Mouse (Mus musculus) C2C12 (cell line): ENCODE measurements around the gene Rcbtb2. TPM values are rescaled to one million over a fixed set of nuclear protein-coding genes. Genes with fewer than 3 reads are reported as not detected.

ENCODE experiments used
- H3K27me3 ChIP-seq: one replicate; pipeline ENCODE4 v1.6.1; 2011; ENCODE audit not compliant: control insufficient read depth, insufficient read depth, insufficient read length
- H3K36me3 ChIP-seq: one replicate; pipeline ENCODE4 v1.6.1; 2011; ENCODE audit not compliant: control insufficient read depth, insufficient read depth
- H3K4me3 ChIP-seq: one replicate; pipeline ENCODE4 v1.5.1; 2011; ENCODE audit warnings: mild to moderate bottlenecking, control low read depth; ENCODE audit not compliant: poor library complexity, insufficient read depth, severe bottlenecking
- H3K79me2 ChIP-seq: one replicate; pipeline ENCODE4 v1.6.1; 2011; ENCODE audit not compliant: control insufficient read depth, insufficient read depth
- H3K79me3 ChIP-seq: one replicate; pipeline ENCODE4 v1.6.1; 2011; ENCODE audit warnings: low read depth, control low read depth
- H3ac ChIP-seq: one replicate; pipeline ENCODE3; 2011; ENCODE audit warnings: low read depth; ENCODE audit not compliant: control insufficient read depth, insufficient read length
- CEBPB ChIP-seq: IDR thresholded peaks from one replicate; pipeline ENCODE4 v1.6.1; 2011; ENCODE audit warnings: low read depth, mild to moderate bottlenecking, control low read depth, moderate library complexity
- CTCF ChIP-seq: IDR thresholded peaks from one replicate; pipeline ENCODE4 v1.5.1; 2011; ENCODE audit not compliant: control insufficient read depth, insufficient read depth, insufficient read length
- FOSL1 ChIP-seq: IDR thresholded peaks from one replicate; pipeline ENCODE4 v1.8.0; 2011; ENCODE audit warnings: mild to moderate bottlenecking, low read length; ENCODE audit not compliant: poor library complexity, insufficient read depth, severe bottlenecking
- MAX ChIP-seq: IDR thresholded peaks from one replicate; pipeline ENCODE4 v1.6.1; 2011; ENCODE audit warnings: mild to moderate bottlenecking, control low read depth
- MYOD1 ChIP-seq: IDR thresholded peaks from one replicate; pipeline ENCODE4 v1.6.1; 2011; ENCODE audit warnings: low read depth; ENCODE audit not compliant: control insufficient read depth, insufficient read length
- MYOG ChIP-seq: IDR thresholded peaks from one replicate; pipeline ENCODE4 v1.6.1; 2011; ENCODE audit not compliant: control insufficient read depth, insufficient read length; ENCODE audit errors: extremely low read depth
- USF1 ChIP-seq: IDR thresholded peaks from one replicate; pipeline ENCODE4 v1.6.1; 2011; ENCODE audit warnings: low read depth, mild to moderate bottlenecking, control low read depth, moderate library complexity
- polyA plus RNA-seq: library from polyadenylated mRNA; unstranded; fragments of >200 nt; fragmentation: generic; extraction: Trizol; gene quantifications from one replicate; pipeline ENCODE4 v1.2.1, GENCODE M21; 2012; ENCODE audit warnings: missing spikeins

Rcbtb2 gene
- polyA plus RNA-seq, 1 experiment = 16.1 TPM

DNA sequence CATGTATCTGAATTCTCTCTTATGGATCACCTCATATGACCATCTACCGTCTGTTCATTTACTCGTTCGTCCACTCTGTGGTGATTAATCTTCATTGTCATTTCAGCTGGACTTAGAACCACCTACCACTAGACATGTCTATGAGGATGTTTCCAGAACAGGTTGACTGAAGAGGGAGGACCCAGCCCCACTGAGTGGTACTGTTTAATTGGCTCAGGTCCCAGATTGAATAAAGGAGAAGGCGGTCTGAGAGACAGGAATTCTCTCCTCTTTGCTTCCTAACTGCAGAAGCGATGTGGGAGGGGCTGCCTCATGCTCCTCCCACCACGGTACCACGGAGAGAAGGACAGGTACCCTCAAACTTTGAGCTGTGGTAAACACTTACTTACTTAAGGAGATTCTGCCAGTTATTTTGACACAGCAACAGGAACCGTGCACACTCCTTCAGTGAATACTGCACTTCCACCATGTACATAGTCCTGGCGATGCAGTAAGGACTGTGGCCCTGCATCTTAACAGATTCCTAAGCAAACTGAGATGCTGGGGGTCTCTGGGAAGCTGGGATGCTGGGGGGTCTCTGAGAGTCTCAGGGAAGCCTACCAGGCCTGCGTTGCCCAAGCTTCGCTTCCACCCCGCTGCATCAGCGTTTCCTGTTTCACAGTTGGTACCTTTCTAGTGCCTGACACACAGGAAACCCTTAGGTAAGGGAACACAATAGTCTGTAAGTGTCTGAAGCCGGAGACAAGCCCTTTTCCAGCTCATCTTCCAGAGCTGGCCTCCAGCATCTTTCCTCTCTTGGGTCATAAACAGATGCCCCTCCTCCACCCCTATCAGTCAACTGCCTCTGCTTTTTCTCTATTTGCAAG is 4.1 kb upstream of the Rcbtb2 start:
- no peak overlapping the region for H3ac ChIP-seq

GRCm38 (mm10) chr14:73119459-73119858 is 3.4 kb upstream of the Rcbtb2 start:
- no peaks in the 10 kb centered on the region for H3K79me3 ChIP-seq
- H3K4me3 ChIP-seq = no peak overlapping the region
- no peaks in the 10 kb centered on the region for H3K36me3 ChIP-seq
- TF ChIP-seq CEBPB (no peak), MYOD1 (no peak), FOSL1 (no peak), MAX (no peak), CTCF (no peak), USF1 (no peak), MYOG (no peak)
- no peaks in the 10 kb centered on the region for H3K79me2 ChIP-seq
- H3K27me3 ChIP-seq = no peaks in the 10 kb centered on the region
- H3ac ChIP-seq = no peak overlapping the region

More for the DNA sequence above, 4.1 kb upstream of the Rcbtb2 start:
- H3K4me3 ChIP-seq = no peak overlapping the region
- H3K79me2 ChIP-seq = no peaks in the 10 kb centered on the region
- H3K36me3 ChIP-seq = no peaks in the 10 kb centered on the region
- no peaks in the 10 kb centered on the region for H3K27me3 ChIP-seq
- TF ChIP-seq MYOD1 (no peak), MAX (no peak), CEBPB (no peak), FOSL1 (no peak), CTCF (no peak)
- H3K79me3 ChIP-seq = no peaks in the 10 kb centered on the region

- Histone ChIP-seq H3K79me2 (no peaks in the 10 kb centered on the region), H3K79me3 (no peaks in the 10 kb centered on the region), H3K36me3 (no peaks in the 10 kb centered on the region), H3K4me3 (no peak overlapping the region), H3K27me3 (no peaks in the 10 kb centered on the region), H3ac (no peak overlapping the region)
- TF ChIP-seq CTCF = no peak
- TF ChIP-seq FOSL1 = no peak
- TF ChIP-seq MAX = no peak
- no peak for TF ChIP-seq USF1
- no peak for TF ChIP-seq CEBPB
- no peak for TF ChIP-seq MYOG
- no peak for TF ChIP-seq MYOD1
Observed at GRCm38 (mm10) chr14:73119966-73120365, 2.9 kb upstream of the Rcbtb2 start.

DNA sequence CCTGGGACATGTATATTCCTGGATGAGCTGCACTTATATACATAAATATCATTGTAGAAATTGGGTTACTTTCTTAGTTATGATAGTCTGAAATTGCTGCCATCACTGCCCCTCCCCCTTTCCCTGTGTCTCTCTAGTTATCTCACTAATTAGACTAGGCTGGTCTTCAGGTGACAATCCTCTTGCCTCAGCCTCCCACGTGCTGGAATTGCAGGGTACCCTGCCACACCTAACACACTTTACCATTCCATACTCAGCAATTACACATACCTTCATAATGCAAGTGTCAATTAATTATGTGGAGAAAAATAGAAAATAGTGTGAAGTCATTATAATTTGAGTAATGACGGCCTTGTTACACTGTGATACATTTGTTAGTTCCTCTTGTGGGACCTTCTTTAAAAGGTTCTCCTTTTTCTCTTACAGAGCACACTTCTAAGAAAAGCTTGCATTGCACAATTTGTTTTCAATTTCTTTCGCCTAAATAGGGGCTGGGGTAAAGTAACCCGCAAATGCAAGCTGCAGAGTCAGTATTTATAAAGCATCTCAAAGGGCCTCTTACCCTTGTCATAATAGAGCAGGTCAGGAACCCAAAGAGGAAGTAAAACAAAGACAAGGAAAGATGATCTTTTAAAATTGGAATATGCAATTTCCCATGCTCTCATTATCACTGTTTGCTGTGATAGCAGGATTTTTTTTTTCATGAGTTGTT is 470 bp upstream of the Rcbtb2 start:
- no peaks in the 10 kb centered on the region for H3K79me2 ChIP-seq
- no peak overlapping the region for H3ac ChIP-seq
- no peaks in the 10 kb centered on the region for H3K79me3 ChIP-seq
- no peak for TF ChIP-seq MYOD1
- no peak for TF ChIP-seq MAX
- TF ChIP-seq CTCF = no peak
- no peaks in the 10 kb centered on the region for H3K36me3 ChIP-seq
- no peaks in the 10 kb centered on the region for H3K27me3 ChIP-seq
- no peak overlapping the region for H3K4me3 ChIP-seq

- Histone ChIP-seq H3K79me3 (no peaks in the 10 kb centered on the region), H3K36me3 (no peaks in the 10 kb centered on the region), H3K79me2 (no peaks in the 10 kb centered on the region), H3K4me3 (no peak overlapping the region), H3K27me3 (no peaks in the 10 kb centered on the region), H3ac (no peak overlapping the region)
- TF ChIP-seq MYOG (no peak), MYOD1 (no peak), CTCF (no peak), CEBPB (no peak), MAX (no peak), USF1 (no peak), FOSL1 (no peak)
Observed at GRCm38 (mm10) chr14:73123381-73123780, 544 bp downstream of the Rcbtb2 start.

DNA sequence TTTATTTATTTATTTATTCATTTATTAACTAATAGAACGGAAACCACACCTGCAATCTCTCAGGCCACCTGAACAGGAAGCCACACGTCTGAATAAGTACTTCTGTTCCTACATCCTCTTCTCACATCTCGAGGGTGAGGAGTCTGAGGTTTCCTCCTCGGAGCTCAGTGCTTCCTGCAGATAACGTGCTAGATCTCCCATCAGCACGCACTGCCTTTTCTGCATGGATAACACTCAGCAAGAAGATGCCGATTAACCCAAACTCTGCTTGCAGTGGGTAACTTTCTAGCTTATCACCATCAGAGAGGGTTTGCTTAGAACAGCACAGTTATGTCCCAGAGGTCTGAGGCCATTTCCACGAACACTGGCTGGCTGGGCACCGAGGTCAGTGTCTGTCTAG is 949 bp downstream of the Rcbtb2 start:
- Histone ChIP-seq H3ac (no peak overlapping the region), H3K27me3 (no peaks in the 10 kb centered on the region), H3K4me3 (no peak overlapping the region), H3K79me3 (no peaks in the 10 kb centered on the region), H3K36me3 (no peaks in the 10 kb centered on the region), H3K79me2 (no peaks in the 10 kb centered on the region)
- TF ChIP-seq MYOD1 = no peak
- TF ChIP-seq MYOG = no peak
- TF ChIP-seq CTCF = no peak
- no peak for TF ChIP-seq FOSL1
- no peak for TF ChIP-seq USF1
- TF ChIP-seq CEBPB = no peak
- TF ChIP-seq MAX = no peak
